Mouse (Mus musculus): ENCODE results near the gene Rab15. TPM values are rescaled to one million over a fixed set of nuclear protein-coding genes. Genes with fewer than 3 reads are reported as not detected.

The Rab15 gene
- polyA plus RNA-seq, 1 experiment from 2014 or later = 11.3 TPM

DNA sequence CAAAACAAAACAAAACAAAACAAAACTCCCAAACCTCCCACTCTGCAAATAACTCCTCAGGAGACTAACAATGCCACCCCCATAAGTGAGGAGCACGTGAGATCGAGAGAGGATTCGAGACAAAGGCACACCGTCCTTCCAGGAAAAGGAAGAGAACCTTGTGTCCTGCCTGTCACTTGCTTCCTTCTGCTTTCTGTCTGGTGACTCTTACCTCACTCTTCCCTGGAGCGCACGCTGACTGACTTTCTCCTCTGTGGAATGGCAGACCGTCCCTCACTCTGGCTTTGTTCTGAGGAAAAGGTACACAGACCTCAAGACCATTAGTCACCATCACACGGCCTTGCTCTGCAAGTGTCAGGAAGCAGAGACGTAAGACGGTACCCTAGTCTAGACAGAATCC, 9.2 kb downstream of the Rab15 start:
- H3K9ac ChIP-seq (ENCODE audit: low read depth, low read length) = no peak overlapping the region
- 0 out of 2 replicates have a peak, but pooled peaks cover 2% of the 10 kb centered on the region for H3K4me1 ChIP-seq (replicated peaks; ENCODE audit: control insufficient read depth, insufficient read depth, low read length)
- no peak overlapping the region for H3K4me2 ChIP-seq (replicated peaks; ENCODE audit: low read depth, low read length)
- no peak for DNase-seq (ENCODE audit: low spot score)
- H3K27ac ChIP-seq (ENCODE audit: low read depth, low read length) = no peak overlapping the region
- no peaks in the 10 kb centered on the region for H3K9me3 ChIP-seq (ENCODE audit: control insufficient read depth, low read length)
- no peaks in the 10 kb centered on the region for H3K36me3 ChIP-seq (ENCODE audit: control insufficient read depth, insufficient read depth, low read length)
- H3K27me3 ChIP-seq (ENCODE audit: control insufficient read depth, insufficient read depth, low read length) = no peaks in the 10 kb centered on the region
- WGBS = 72% methylated on average over 10 of the region's 10 CpGs
- H3K4me3 ChIP-seq (ENCODE audit: low read depth, low read length) = no peak overlapping the region
- ATAC-seq (ENCODE audit: low FRiP score) = no peak

DNA sequence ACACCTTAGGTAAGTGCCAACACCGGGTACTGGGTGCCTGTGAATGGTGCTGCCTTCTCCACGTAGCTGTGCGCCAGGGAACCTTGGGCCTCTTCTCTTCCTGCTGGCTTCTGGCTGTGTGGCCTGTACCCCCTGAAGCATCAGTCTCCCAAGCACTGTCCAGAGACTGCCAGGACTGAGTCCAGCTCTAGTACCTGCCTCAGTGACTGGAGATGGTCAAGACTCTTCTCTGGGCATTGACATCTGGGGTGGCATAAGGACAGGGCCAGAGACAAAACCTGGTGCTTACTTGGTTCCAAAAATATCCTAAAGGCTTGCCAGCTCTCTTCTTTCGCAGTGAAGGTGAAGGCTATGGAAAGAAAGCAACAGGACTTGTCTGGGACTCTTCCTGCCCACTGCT, 11.7 kb downstream of the Rab15 start:
- Histone ChIP-seq H3K4me2 (replicated peaks; ENCODE audit: low read depth, low read length) (no peak overlapping the region), H3K36me3 (ENCODE audit: control insufficient read depth, insufficient read depth, low read length) (no peaks in the 10 kb centered on the region), H3K27ac (ENCODE audit: low read depth, low read length) (no peak overlapping the region), H3K27me3 (ENCODE audit: control insufficient read depth, insufficient read depth, low read length) (no peaks in the 10 kb centered on the region), H3K4me1 (replicated peaks; ENCODE audit: control insufficient read depth, insufficient read depth, low read length) (no peaks in the 10 kb centered on the region), H3K9me3 (ENCODE audit: control insufficient read depth, low read length) (no peaks in the 10 kb centered on the region), H3K9ac (ENCODE audit: low read depth, low read length) (no peak overlapping the region), H3K4me3 (ENCODE audit: low read depth, low read length) (no peak overlapping the region)
- DNase-seq (ENCODE audit: low spot score) (no peak), ATAC-seq (ENCODE audit: low FRiP score) (no peak)
- 93% methylated on average over 4 of the region's 4 CpGs for WGBS

DNA sequence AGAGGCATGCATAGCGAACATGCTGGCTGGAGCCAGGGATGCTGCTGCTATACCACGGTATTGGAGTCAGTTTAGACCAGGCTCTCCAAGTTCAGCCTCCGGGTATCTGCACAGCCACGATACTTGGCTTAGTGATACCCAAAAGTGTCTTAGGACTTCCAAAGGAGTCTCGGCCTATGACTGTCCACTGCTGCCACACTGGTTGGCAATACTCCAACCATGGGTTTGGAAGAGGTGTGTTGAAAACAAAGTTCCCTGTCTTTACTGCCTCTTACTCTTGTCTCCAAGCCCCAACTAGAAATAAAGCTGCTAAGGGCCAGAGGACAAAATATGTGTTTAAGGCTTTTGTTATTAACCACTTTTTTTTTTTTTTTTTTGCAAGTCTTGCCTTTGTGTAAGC, 12.2 kb downstream of the Rab15 start:
- Histone ChIP-seq H3K9me3 (ENCODE audit: control insufficient read depth, low read length) (no peaks in the 10 kb centered on the region), H3K27ac (ENCODE audit: low read depth, low read length) (no peak overlapping the region), H3K36me3 (ENCODE audit: control insufficient read depth, insufficient read depth, low read length) (no peaks in the 10 kb centered on the region), H3K4me2 (replicated peaks; ENCODE audit: low read depth, low read length) (no peak overlapping the region), H3K4me1 (replicated peaks; ENCODE audit: control insufficient read depth, insufficient read depth, low read length) (no peaks in the 10 kb centered on the region), H3K9ac (ENCODE audit: low read depth, low read length) (no peak overlapping the region), H3K27me3 (ENCODE audit: control insufficient read depth, insufficient read depth, low read length) (no peaks in the 10 kb centered on the region), H3K4me3 (ENCODE audit: low read depth, low read length) (no peak overlapping the region)
- WGBS = 95% methylated on average over 5 of the region's 5 CpGs
- DNase-seq (ENCODE audit: low spot score) = no peak
- no peak for ATAC-seq (ENCODE audit: low FRiP score)

DNA sequence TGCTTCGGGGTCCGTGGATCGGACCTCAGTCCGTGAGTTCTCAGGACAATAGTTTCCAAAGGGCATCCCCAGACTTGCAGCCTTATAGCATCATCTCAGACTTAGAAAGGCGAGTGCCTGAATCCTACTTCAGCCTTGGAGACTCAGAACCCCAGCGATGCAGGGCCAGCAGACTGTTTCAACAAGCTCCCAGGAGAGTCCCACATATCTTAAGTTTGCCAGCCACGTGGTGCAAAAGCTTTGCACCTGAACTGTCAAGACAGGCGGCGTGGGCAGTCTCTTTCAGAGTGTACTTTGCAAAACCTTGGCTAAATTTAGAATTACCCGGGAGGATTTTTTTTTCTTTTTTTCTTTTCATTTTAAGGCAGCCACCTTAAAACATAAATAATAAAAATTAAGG, 14.9 kb downstream of the Rab15 start:
- Histone ChIP-seq H3K9me3 (ENCODE audit: control insufficient read depth, low read length) (no peaks in the 10 kb centered on the region), H3K36me3 (ENCODE audit: control insufficient read depth, insufficient read depth, low read length) (no peaks in the 10 kb centered on the region), H3K27ac (ENCODE audit: low read depth, low read length) (no peak overlapping the region), H3K4me3 (ENCODE audit: low read depth, low read length) (no peak overlapping the region), H3K27me3 (ENCODE audit: control insufficient read depth, insufficient read depth, low read length) (no peaks in the 10 kb centered on the region), H3K9ac (ENCODE audit: low read depth, low read length) (no peak overlapping the region), H3K4me1 (replicated peaks; ENCODE audit: control insufficient read depth, insufficient read depth, low read length) (no peaks in the 10 kb centered on the region), H3K4me2 (replicated peaks; ENCODE audit: low read depth, low read length) (no peak overlapping the region)
- ATAC-seq (ENCODE audit: low FRiP score) (no peak), DNase-seq (ENCODE audit: low spot score) (no peak)
- 82% methylated on average over 10 of the region's 10 CpGs for WGBS

DNA sequence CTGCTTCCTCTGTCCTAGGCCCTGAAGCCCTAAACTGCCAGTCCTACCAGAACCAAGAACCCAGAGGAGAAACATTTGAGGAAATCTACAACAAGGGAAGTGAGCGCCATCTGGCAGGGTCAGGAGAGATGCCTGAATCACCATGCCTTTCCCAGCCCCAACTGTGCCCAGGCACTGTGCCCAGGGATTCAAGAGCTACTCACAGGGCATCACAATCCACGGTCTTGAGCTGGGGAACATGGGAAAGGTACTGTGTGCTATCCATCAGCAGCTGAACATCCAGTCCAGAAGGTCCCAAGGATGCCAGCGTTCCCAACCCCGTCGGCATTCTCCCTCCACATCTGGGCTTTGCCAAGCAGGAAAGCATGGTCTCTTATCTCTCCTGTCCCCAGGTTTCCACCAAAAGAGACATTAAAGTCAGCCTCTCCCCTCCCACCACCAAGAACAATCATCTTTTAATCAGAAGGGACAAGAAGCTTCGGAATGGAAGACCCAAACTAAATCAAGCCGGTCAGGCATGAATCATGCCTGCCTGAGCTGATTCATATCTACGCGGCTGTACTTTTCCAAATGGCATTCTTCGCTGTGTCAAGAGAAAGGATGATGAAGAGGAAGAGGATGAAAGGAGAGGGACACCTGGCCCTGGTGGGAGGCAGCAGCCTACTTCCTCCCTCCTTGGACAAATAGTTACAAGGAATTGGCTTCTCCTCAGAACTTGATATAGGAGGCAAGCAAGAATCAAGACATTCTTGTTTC, 17.5 kb downstream of the Rab15 start:
- Histone ChIP-seq H3K4me1 (replicated peaks; ENCODE audit: control insufficient read depth, insufficient read depth, low read length) (no peaks in the 10 kb centered on the region), H3K4me3 (ENCODE audit: low read depth, low read length) (no peak overlapping the region), H3K9ac (ENCODE audit: low read depth, low read length) (no peak overlapping the region), H3K27ac (ENCODE audit: low read depth, low read length) (no peak overlapping the region), H3K36me3 (ENCODE audit: control insufficient read depth, insufficient read depth, low read length) (no peaks in the 10 kb centered on the region), H3K9me3 (ENCODE audit: control insufficient read depth, low read length) (no peaks in the 10 kb centered on the region), H3K4me2 (replicated peaks; ENCODE audit: low read depth, low read length) (no peak overlapping the region), H3K27me3 (ENCODE audit: control insufficient read depth, insufficient read depth, low read length) (no peaks in the 10 kb centered on the region)
- DNase-seq (ENCODE audit: low spot score) (no peak), ATAC-seq (ENCODE audit: low FRiP score) (no peak)
- WGBS = 90% methylated on average over 10 of the region's 10 CpGs

DNA sequence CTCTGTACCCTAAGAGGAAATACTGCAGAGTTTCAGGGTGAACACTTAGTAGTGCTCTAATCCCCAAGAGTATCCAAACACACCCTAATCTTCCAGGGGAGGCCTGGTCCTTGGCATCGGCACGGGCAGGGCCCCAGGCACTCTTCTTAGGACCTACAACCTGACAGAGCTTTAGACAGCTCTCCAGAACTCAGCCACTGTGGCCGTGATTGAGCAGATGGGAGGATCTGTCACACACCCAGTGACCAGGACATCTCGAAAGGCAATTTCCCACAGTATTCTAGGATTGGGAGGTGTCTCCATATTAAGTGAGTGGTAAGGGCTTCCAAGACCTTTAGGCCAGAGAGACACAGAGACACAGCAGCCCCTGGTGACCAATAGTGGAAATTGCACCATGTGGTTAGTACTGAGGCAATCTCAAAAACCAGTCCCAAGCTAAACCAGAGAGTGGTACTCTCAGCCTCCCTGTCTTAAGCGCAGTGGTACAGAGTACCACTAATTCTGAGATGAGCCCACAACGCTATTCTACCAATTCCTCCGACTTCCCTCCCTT, 18.9 kb downstream of the Rab15 start:
- H3K27me3 ChIP-seq (ENCODE audit: control insufficient read depth, insufficient read depth, low read length) = no peaks in the 10 kb centered on the region
- 58% methylated on average over 7 of the region's 7 CpGs for WGBS
- no peak overlapping the region for H3K4me2 ChIP-seq (replicated peaks; ENCODE audit: low read depth, low read length)
- H3K9ac ChIP-seq (ENCODE audit: low read depth, low read length) = no peak overlapping the region
- H3K27ac ChIP-seq (ENCODE audit: low read depth, low read length) = no peak overlapping the region
- ATAC-seq (ENCODE audit: low FRiP score) = no peak
- no peaks in the 10 kb centered on the region for H3K36me3 ChIP-seq (ENCODE audit: control insufficient read depth, insufficient read depth, low read length)
- no peaks in the 10 kb centered on the region for H3K9me3 ChIP-seq (ENCODE audit: control insufficient read depth, low read length)
- no peaks in the 10 kb centered on the region for H3K4me1 ChIP-seq (replicated peaks; ENCODE audit: control insufficient read depth, insufficient read depth, low read length)
- DNase-seq (ENCODE audit: low spot score) = peak; percentile 59
- H3K4me3 ChIP-seq (ENCODE audit: low read depth, low read length) = no peak overlapping the region

DNA sequence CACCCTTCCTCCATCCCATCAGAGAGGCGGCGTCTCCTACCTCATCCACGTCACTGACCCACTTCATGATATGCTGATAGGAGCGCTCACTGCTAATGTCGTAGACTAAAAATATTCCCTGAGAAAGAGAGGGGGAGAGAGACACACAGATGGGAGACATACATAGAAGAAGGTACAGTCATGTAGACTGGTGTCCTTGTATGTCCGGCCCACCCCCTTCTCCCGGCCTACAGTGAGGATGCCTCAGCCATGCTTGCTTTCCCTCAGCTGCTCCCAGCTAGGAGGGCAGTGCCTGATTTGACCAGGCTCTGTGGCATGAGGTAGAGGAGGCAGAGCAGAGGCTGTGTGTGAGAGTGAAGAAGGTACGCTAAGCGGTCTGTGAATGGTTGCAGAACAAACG, 19.7 kb downstream of the Rab15 start:
- no peaks in the 10 kb centered on the region for H3K4me1 ChIP-seq (replicated peaks; ENCODE audit: control insufficient read depth, insufficient read depth, low read length)
- no peak overlapping the region for H3K4me2 ChIP-seq (replicated peaks; ENCODE audit: low read depth, low read length)
- H3K9me3 ChIP-seq (ENCODE audit: control insufficient read depth, low read length) = no peaks in the 10 kb centered on the region
- no peaks in the 10 kb centered on the region for H3K27me3 ChIP-seq (ENCODE audit: control insufficient read depth, insufficient read depth, low read length)
- H3K9ac ChIP-seq (ENCODE audit: low read depth, low read length) = no peak overlapping the region
- ATAC-seq (ENCODE audit: low FRiP score) = no peak
- 95% methylated on average over 10 of the region's 10 CpGs for WGBS
- no peak overlapping the region for H3K4me3 ChIP-seq (ENCODE audit: low read depth, low read length)
- H3K27ac ChIP-seq (ENCODE audit: low read depth, low read length) = no peak overlapping the region
- no peak for DNase-seq (ENCODE audit: low spot score)
- H3K36me3 ChIP-seq (ENCODE audit: control insufficient read depth, insufficient read depth, low read length) = no peaks in the 10 kb centered on the region

DNA sequence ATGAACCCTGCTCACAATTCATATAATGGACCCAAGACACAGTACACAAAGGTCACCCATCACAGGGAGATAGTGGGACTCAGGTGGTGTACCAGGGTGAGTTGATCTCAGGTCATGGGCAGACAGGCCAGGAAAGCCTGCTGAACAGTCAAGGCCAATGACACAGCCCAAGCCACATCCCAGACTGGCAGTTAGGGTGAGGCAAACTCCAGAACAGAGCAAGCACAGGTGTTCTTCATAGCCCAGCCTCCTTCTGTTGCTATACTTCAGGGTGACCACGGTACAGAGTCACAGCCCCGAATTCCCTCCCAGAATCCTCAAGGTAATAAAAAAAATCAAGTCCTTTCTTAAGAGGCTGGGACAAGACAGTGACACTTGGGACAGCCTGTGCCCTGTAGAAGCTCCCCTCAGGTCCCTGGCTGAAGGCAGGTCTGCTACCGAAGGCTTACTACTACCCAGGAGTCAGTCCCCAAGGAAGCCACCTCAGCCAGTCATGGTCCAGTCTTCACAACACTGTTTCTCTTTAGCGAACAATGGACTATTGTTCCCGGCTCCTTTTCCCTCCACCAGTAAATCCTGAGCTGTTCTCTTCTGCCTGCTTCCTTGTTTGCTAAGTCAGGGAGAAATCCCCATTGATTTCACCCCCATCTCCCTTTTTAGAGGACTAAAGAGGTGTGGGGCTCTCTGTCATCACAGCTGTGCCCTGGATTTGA, 24.5 kb downstream of the Rab15 start:
- DNase-seq (ENCODE audit: low spot score) = no peak
- Histone ChIP-seq H3K4me3 (ENCODE audit: low read depth, low read length) (no peak overlapping the region), H3K9me3 (ENCODE audit: control insufficient read depth, low read length) (no peaks in the 10 kb centered on the region), H3K4me2 (replicated peaks; ENCODE audit: low read depth, low read length) (no peak overlapping the region), H3K27ac (ENCODE audit: low read depth, low read length) (no peak overlapping the region), H3K9ac (ENCODE audit: low read depth, low read length) (no peak overlapping the region), H3K4me1 (replicated peaks; ENCODE audit: control insufficient read depth, insufficient read depth, low read length) (no peaks in the 10 kb centered on the region), H3K27me3 (ENCODE audit: control insufficient read depth, insufficient read depth, low read length) (no peaks in the 10 kb centered on the region), H3K36me3 (ENCODE audit: control insufficient read depth, insufficient read depth, low read length) (no peaks in the 10 kb centered on the region)
- WGBS = 69% methylated on average over 5 of the region's 5 CpGs
- no peak for ATAC-seq (ENCODE audit: low FRiP score)
